17 mouse cellular contexts compared by ENCODE assay signal in the genomic region with DNA sequence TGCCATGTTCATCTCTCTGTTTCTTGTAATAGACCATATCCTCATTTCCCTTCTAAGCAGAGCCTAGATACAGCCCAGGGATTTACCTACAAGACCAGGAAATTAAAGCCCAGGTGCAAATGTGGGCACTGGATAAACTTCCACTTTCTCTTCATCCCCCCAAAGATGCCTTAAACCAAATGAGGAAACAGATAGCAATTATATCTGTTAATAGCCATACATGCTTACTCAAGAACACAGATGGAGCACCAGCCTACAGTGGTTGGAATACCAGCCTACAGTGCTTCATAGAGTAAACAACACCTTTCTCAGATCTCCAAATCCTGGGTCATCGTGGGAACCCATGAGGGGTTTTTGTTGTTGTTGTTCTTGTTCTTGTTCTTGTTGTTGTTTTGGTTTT.
DNase-seq lines count a peak whose midpoint lies in the region; TF ChIP-seq lines count a peak whose summit lies in the region.
"Had no signal": no experiment of that assay in that cellular context is flagged by ENCODE, and none has a peak within 500 bp of the region (broad histone marks: within the 10 kb centered on the region; RNA-seq: fewer than 3 reads in every experiment).

No protein-coding gene starts in this region.

- TF ChIP-seq POLR2A in MEL (IDR thresholded peaks at IDR 0.05; ENCODE audit: control insufficient read depth in 1 of 2, insufficient read depth in 1 of 2, low read depth in 1 of 2, low read length in 2 of 2, poor library complexity in 1 of 2), result no peak

- H3K9me3 ChIP-seq in MEL (replicated peaks; ENCODE audit: insufficient read depth, low read length), result no peaks in the 10 kb centered on the region

- no peak for TF ChIP-seq RAD21 in MEL (IDR thresholded peaks at IDR 0.05; ENCODE audit: low read depth, low read length)

- no peak overlapping the region for H3K27ac ChIP-seq in MEL (ENCODE audit: control insufficient read depth, low read depth, low read length)

- peak; percentile 44 for DNase-seq in MEL (ENCODE audit: low read depth, low spot score)
- DNase-seq in lung, postnatal 36 days, result no peak
- DNase-seq: adrenal gland, adult 2 months; adrenal gland, adult 8-10 months; adrenal gland, postnatal 10 days; adrenal gland, postnatal 14 days; adrenal gland, postnatal 25 days; adrenal gland, postnatal 36 days; B cell, adult 2 months; cerebellum, adult 11 months; cerebellum, adult 11-12 months; cerebellum, adult 18-20 months; cerebellum, adult 2 months; cerebellum, adult 8-10 months had no signal

- peaks cover 0 to 40% of the 10 kb centered on the region in 2 experiments; a peak in 2 of 4 replicates for H3K36me3 ChIP-seq in MEL (ENCODE audit: control insufficient read depth in 1 of 2, insufficient read depth in 2 of 2, low read length in 2 of 2)
- H3K36me3 ChIP-seq: G1E had no signal

- TF ChIP-seq EP300 in MEL (IDR thresholded peaks at IDR 0.05; ENCODE audit: low read depth in 1 of 2, low read length in 2 of 2), result peak in 1 of 2 experiments; percentile 65; a peak in 2 of 4 replicates

- H3K4me3 ChIP-seq in MEL (ENCODE audit: control insufficient read depth in 1 of 2, insufficient read depth in 1 of 2, low read depth in 2 of 2, low read length in 2 of 2), result no peak overlapping the region

- H3K9ac ChIP-seq in MEL (ENCODE audit: control insufficient read depth, low read depth, low read length, poor library complexity, severe bottlenecking), result no peak overlapping the region

- no peak for TF ChIP-seq CTCF in MEL (IDR thresholded peaks at IDR 0.05 in 2 of 3, conservative IDR thresholded peaks at IDR 0.05 in 1 of 3; ENCODE audit: control insufficient read depth in 1 of 3, insufficient read depth in 1 of 3, low read depth in 2 of 3, low read length in 3 of 3, poor library complexity in 1 of 3, severe bottlenecking in 1 of 3)

- H3K27me3 ChIP-seq in MEL (ENCODE audit: control insufficient read depth in 1 of 2, insufficient read depth in 2 of 2, low read length in 2 of 2), result no peaks in the 10 kb centered on the region
- H3K27me3 ChIP-seq: CH12.LX, Patski had no signal

- peaks cover 27 to 33% of the 10 kb centered on the region in 2 experiments for H3K4me1 ChIP-seq in MEL (ENCODE audit: control insufficient read depth in 1 of 2, insufficient read depth in 2 of 2, low read length in 2 of 2)

- no peaks in the 10 kb centered on the region for H3K79me2 ChIP-seq in MEL (ENCODE audit: control insufficient read depth, insufficient read depth, low read length, poor library complexity)

TF ChIP-seq in MEL, 35 proteins besides CTCF, POLR2A, EP300 and RAD21:
- peak; percentile 52; the same call in 1 of the 2 replicates for TF ChIP-seq TCF12 (IDR thresholded peaks at IDR 0.05; ENCODE audit: low read depth, low read length)
- TF ChIP-seq ETS1 (IDR thresholded peaks at IDR 0.05; ENCODE audit: low read depth, low read length), result peak; percentile 38; the same call in 1 of the 2 replicates
- TF ChIP-seq MYC (IDR thresholded peaks at IDR 0.05; ENCODE audit: low read depth, low read length), result no peak
- TF ChIP-seq RCOR1 (IDR thresholded peaks at IDR 0.05; ENCODE audit: low read depth, low read length), result peak; percentile 42; the same call in 1 of the 2 replicates
- TF ChIP-seq GATA1 (IDR thresholded peaks at IDR 0.05; ENCODE audit: low read depth, low read length), result peak; percentile 57; the same call in 1 of the 2 replicates
- TF ChIP-seq CHD2 (IDR thresholded peaks at IDR 0.05; ENCODE audit: low read length), result no peak
- TF ChIP-seq BHLHE40 (IDR thresholded peaks at IDR 0.05; ENCODE audit: borderline replicate concordance, low read depth, low read length), result no peak
- TF ChIP-seq E2F4 (IDR thresholded peaks at IDR 0.05; ENCODE audit: borderline replicate concordance, low read depth, low read length), result no peak
